Mouse (Mus musculus): ENCODE results near the gene Abtb2.
A peak's percentile ranks its signal among the peaks of the same experiment; 100 is the strongest.

Abtb2 gene

DNA sequence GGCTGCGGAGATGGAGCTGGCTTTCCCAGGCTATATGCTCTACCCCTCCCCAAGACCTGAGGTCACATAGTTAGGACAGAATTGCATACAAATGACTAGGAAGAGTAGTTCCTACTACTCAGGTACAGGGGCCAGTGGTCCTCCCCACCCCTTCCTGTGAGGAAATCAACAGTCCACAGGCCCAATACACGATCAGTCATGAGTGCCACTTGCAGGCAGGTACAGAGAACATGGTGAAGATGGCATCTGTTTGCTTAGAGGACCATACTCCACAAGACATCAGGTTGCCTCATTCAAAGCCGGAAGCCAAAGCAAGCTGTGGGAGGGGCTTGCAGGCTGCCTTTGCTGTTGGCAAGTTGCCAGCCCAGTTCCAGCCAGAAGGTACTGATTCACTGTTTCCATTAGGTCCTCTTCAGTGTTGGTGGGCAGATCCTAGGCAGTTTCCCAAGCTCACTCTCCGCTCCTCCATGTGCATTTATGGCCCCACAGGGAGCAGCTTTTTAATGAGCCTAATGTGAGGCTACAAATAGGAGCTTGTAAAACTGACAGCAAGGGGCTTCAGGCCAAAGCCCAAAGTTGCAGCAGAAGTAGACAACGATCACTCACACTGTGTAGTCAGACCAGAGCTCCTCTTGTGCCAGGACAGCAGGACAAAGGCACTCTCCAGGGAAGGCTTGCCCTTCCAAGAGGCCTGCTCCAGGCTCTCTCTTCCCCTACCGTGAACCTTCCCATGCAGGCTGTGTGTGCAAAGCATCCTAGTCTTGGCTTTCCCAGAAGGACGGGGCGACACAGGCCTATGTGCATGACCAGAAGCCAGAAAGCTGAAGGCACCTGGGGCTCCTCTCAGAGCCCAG, 102.1 kb downstream of the Abtb2 start:
- no peak for DNase-seq

DNA sequence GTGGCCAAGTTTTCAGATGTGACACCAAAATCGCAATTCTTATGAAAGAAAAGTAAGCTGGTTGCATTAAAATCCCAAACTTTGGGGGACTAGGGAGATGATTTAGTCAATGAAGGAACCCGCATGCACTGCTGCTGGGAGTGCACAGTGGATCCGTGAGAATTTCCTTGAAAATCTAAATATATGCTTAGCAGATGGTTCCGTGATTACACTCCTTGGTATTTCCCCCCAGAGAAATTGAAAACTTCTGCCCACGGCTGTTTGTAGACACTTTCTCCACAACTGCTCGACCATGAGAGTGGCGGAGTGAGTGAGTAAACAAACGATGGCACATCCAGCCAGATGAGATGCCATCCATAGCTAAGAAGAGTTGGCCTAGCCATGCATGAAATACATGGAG, 102.8 kb downstream of the Abtb2 start:
- DNase-seq: no peak

DNA sequence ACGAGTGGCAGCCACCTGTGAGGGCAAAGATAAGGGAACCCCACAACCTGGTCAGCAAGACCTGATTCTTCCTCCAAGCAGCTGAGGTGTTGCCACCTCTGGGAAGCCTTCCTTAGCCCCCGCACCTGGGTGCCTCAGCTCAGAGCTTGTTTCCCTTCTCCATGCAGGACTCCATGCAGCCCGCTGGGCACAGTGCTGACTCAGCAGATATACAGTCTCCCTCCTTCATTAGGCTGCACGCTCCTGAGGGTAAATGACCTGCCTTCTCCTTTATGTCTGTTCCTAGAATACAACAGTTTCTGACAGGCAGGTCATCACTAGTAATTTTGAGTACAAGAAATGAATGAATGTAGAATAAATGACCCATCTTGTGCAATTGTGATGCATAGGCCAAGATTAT, 103.5 kb downstream of the Abtb2 start:
- no peak for DNase-seq

DNA sequence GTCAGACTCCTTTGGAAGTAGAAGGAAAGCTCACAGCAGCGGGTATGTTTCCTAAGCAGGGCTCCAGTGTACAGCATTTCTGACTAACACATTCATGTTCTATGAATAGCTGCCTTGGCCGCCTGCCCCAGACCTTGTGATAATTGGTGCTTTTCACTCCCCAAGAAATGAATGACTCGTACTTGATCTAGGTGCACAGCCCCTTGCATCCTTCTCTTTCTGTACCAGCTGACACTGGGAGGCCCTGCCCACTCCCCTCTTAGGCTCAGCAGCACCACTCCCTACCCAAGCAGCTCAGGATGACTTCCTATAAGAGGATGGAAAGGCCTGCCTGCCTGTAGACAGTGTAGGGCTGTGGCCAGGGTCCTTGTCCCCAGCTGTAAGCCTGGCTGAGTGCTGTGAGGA, 104.2 kb downstream of the Abtb2 start:
- peak; percentile 60 to 63 for DNase-seq

DNA sequence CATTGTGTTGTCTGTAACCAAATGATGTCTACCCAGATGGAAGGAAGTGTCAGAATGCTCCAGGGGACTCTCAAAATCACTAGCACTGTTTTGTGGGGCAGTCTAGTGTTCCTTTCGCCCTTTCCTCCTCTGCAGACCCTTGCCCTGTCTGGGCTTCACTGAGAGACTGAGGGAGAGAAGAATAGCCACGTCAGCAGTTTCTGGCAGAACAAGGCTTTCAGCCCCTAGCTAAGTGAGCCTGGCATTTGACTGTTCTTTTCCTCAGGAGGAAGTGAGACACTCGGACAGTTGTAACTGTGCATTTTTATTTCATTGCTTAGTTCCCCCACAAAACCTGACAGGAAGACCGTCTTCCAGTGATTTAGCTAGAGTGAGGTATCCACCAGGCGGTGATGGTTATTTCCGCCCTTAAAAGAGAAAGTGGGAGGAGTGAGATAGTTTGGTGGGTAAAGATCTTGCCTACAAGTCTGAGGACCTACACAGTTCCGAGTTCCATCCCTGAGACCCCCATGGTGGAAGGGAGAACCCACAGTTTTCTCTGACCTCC, 106.5 kb downstream of the Abtb2 start:
- no peak for DNase-seq

DNA sequence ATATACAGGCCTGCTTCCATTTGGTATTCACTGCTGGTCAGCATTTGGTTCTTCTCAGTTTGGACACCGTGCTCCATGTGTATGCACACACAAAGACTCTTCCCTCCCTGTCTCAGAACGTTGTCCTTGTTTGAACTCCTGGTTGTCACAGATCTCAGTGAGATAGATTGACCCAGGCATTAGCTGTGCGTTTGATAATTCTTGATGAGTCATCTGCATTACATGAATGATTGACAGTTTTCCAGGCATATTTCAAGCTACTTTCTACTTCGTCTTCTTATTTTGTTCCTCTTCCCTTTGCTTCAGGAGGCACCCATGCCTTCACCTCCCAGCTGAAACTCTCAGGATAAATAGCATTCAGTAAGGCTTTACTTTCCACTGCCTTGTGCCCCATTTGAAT, 107.5 kb downstream of the Abtb2 start:
- no peak for DNase-seq

DNA sequence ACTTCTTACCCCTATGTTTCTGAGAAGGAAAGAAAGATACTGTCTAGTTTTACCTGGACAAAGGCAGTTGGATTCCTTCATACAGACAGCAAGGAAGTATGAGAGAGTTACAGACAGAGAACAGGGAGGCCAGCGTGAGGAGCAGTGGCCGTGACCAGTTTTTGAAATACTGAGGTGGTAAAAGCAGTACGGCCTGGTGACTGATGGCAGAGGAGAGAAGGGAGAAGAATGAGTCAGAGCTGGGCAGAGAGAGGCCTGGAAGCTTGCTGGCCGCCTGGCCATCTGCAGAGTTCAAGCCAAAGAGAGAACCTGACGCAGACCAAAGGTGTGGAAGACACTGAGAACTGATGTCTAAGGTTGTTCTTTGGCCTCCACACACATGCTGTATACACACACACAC, 109.3 kb downstream of the Abtb2 start:
- peak in 1 of 2 experiments; percentile 18 for DNase-seq

DNA sequence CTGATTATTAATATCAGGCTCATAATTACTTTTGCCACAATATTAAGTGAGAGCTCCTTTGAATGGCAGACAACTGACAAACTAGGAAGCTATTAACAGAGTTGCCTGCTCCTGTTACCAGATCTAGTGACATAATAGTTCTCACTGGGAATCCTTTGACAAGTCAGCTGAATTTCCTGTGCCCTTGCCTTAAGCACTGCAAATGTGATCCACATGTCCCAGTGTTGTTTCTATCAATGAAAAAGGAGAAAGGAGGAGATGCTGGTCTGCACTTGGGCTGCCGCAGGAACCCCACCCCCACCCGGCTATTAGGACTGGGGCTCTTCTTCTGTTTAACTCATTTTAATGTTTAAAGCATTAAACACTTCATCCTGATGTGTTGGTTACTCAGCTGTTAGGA, 110.7 kb downstream of the Abtb2 start:
- no peak for DNase-seq

DNA sequence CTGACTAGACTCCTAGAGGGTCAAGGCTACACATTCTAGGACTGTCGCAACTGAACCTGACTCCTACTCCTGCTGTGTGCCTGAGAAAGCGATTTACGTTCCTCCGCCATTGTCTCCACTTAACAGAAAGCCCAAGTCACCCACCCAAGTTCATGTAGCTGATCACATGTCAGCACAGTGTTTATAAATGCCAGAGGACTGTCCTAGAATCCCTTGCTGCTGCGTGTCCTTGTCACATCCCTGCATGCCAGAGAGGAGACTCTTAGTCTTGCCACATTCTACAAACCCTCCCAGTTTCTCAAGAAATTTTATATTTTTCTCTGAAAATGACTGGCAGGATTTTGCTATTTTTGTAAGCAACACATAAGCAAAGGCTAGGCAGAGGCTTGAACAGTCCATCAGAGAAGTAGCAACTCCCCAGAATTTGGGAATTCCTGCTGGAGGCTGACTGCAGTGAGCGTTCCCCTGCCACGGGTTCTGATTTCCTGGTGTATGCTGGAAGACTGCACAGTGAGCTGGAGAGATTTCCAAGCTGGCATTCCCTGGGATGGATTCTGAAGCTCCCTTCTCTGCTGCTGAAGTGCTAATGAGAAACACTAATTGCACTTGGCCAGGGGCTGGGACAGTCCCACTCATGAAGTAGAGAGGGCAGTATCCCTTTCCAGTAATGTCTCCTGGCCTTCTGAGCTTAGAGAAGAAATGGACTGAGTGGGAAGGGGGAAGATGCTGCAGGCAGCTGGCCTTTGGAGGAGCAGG, 111.7 kb downstream of the Abtb2 start:
- no peak for DNase-seq

DNA sequence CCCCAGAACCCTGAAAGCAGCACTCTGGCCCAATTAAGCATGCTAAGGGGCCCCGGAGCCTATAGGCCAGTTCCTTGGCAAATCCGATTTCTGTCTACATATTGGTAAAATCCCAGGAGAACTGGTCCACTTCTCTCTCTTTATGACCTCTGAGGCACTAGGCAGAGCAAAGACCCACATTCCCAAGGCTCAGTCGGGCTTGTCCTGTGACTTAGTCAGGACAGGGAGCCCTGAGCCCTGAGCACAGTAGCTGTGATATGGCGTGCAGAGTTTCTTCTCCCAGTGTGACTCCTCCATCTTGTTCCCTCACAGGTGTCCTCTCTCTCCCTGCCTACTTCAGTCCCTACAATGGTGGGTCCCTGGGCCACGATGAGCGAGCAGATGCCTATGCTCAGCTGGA, 112.3 kb downstream of the Abtb2 start:
- DNase-seq: no peak

DNA sequence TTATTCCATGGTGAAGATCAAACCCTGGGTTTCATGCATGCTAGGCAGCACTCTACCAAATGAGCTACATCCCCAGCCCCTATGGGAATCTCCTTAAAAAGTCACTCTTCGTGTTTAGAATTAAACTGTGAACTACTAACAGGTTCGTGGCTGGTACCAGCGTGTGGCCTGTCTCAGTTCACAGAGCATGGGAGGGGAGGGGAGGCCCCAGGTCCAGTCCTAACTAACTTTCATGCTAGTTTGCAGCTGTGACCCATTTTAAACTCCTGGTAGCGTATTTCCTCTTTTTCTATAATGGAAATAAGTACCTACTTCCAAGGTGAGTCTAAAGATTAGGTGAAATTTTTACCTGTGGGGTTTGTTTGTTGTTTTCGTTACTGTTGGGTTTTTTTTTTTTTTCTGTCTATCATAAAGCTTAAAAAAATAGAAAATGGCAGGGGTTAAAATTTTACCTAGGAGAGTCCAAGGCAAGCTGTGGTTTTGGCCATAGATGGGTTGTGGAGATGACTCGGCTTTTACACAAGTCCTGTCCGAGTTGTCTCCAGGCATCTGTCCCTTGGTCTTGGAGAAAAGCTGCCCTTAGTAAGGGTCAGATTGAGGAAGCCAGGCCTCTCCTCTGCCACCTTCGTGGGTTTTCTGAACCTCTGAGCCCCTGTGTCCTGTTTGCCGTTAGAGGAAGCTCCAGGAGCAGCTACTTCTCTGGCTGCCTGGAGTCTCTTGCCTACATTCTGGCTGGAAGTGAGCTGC, 114.4 kb downstream of the Abtb2 start:
- no peak for DNase-seq

DNA sequence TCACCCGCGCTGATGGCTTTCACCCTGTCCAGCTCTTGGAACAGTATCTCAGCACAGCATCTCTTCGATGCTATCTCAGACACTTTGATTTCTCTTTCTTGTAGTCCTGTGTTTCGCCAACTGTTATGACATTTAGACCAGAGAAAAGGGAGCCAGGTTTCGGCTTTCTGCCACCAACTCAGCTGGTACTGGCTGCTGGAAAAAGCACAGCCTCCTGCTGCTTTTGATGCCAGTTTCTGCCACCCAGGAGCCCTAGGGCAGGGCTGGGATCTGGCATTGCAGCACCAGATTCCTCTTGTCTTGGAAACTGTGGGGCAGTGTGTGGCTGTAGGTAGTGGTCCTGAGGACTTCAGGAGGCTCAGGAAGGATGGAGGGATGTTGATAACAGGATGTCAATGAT, 115.0 kb downstream of the Abtb2 start:
- DNase-seq: peak in 1 of 2 experiments; percentile 27

DNA sequence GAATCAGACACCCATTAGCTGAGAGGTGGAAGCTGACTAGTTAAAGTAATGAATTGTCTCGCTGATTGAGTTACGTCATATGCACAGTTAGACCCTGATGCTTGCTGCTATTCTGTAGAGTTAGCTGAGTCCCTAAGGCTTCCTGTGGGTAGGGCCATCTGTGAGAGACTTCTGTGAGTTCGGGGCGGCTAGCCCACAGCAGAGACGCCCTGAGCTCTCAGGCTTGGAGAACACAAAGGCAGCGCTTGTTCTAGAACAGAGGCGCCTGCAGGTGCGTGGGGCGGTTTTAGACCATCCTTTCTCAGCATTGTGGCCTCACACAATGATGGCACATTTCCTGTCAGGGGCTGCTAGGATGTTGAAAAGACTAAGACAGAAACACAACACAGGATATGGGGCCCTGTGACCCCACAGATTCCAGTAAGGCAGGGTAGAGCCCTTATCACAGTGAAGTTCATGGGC, 116.2 kb downstream of the Abtb2 start:
- DNase-seq: no peak

DNA sequence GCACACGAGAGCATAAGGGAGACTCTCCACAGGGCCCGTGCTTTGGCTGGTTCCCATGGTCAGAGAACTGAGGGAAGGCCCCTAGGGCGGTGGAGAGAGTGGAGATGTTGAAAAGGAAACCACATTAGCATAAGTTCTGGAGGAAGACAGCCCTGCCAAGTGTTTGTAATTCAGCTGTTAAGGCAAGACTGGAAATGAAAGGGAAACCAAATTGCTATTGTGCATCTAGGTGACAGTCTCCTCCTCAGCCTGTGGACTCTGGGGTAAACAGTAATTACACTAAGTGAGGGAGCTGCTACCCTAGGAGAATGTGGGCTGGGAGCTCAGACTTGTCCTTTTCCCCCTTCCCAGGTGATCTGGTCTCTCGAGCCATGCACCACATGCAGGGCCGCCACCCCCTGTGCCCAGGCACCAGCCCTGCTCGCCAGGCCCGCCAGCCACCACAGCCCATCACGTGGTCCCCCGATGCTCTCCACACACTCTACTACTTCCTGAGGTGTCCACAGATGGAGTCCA, 116.9 kb downstream of the Abtb2 start:
- DNase-seq: no peak

DNA sequence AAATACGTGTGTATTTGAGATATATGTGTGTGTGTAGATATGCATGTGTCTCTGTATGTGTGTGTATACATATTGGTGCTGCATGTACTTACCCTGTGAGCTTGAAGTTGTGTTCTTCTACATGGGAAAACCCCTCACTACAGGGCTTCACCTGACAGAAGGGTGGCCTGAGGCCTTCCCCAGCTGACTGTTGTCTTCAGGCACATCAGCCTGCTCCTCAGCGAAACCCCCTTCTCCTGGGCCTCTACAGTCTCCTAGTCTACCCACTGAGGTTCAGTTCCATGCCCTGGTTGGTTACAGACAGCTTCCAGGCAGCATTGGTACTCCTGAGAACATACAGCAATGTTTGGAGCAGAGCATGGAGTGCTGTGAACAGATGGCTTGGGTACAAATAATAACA, 118.3 kb downstream of the Abtb2 start:
- no peak for DNase-seq

DNA sequence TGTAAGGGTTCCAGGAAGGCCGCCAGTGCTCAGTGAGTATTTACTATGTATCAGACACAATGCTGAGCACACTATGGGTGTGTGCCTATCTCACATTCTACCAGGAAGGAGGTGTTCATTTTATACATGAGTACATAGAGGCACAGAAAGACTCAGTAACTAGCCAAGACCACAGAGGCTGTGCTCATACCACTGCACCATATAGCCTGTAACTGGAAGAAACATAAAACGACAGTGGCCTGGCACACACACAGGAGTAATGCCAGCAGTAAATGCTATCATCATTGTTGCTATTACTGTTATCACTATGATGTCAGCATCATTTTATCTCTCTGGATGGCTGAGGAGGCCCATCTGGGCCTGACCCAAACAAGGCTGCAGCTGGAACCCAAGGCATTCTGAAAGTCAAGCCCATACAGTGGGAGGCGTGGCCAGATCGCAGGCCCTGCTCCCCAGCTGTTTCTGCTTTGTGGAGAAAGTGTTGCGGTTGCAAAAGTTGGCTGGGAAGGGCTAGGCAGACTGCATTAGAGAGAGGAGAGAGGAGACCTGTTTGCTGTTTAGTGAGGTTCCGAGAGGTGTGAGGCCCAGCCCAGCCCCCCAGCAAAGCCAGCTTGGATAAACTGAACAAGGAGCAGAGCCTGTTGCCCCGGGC, 118.9 kb downstream of the Abtb2 start:
- no peak for DNase-seq

DNA sequence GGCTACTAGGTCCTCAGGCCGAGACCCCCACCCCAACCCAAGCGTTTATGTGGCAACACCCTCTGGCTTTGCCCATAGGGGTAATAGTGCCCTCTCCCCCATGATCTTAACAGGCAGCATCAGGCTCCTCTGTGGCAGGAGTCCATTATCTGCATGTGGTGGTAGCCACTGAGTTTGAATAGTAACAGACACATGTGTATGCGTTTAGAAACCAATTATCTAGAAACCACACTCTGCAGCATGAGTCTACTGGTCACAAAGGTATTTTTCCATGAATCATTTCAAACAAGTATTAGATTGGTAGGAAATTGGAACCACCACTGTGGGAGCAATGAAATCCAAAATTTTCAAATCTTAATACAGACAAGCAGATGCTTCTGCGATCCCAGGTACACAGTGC, 119.5 kb downstream of the Abtb2 start:
- no peak for DNase-seq

DNA sequence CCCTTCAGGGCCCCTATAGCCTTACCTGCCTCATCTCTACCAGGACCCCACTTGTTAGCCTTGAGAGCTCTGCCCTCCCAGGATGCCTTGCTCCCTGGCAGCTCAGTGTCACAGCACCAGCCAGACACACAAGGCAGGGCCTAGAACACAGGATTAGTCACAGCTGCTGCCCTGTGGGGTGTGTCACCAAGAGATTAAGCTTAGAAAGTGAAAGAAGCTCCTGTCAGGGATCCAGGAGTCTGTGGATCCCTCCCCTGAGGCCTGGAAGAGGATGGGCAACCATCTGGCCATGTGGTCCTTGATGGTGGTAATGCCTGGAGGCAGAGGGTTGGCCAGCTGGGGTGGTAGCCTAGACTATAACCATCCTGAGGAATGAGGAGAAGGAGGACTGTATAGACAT, 121.0 kb downstream of the Abtb2 start:
- DNase-seq: no peak

DNA sequence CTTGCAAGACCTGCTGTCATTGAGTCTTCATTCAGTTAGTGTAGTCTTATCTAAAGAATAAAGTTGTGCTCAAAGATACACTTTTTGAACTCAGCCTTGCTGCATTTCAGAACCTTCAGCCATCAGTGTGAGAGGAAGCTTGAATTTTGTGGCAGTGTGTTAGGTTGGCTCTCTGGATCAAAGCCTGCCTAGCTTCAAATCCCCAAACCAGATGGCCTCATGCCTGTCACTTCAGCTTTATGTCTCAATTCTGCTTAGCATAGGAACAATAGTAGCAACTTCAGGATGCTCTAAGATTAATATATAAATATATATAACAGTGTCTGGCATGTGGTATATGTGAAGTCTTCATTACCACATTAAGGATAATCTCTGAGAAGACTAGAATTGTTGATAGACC, 121.8 kb downstream of the Abtb2 start:
- DNase-seq: no peak

DNA sequence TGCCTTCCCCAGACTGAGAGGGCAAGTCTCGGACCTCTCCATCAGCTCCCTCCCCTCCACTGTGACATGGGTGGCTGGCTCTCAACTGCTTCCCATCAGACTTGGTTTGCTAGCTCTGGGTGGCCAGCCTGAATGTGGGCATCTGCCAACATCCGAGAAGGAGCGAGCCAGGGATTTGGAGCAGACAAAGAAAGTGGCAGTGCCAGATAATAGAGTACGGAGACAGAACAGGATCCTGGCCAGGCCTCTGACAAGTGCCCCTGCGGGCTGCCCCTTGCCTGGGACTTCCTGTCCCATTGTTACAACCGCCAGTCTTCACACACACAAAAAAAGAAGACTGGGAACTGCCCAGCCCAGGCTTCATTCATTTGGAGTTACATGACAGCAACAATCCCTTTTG, 124.3 kb downstream of the Abtb2 start:
- DNase-seq: peak; percentile 33 to 40

DNA sequence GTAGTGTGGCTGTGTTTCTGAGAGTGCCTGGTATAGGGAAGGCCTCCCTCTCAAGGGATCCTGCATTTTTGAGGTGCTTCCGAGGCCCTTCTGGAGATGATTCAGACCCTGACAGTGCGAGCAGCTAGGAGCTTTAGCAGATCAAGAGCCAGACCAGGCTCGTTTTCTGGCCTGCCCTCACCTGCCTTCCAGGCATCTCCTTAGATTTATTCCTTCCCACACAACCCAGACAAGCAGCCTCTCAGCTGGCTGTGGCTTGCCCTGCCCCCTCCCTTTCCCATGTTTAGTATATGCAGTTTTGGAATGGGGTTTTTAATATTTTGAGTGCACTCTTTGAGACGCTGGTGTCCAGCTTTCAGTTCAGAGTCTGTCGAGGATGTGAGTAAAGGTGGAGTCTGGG, 124.7 kb downstream of the Abtb2 start:
- DNase-seq: no peak

DNA sequence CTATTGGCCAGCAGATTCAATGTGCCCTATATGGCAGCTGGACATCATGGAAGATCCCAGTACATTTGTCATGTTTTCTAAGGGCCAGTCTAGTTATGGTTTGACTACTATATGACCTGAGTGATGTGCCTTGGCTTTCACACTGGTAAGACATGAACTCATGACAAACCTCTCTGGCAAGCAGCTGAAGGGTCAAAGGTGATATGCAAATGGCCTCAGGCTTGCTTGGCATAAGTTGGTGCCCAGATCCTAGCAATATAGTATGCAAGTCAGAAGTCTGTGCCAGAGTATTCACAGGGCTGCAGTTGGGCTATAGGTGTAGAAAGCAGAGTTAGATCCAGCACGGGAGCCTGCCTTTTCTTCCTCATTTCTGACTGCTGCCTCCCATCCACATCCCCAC, 125.2 kb downstream of the Abtb2 start:
- no peak for DNase-seq
